Comparison of ENCODE assay signal across 21 mouse cellular contexts in the genomic region with DNA sequence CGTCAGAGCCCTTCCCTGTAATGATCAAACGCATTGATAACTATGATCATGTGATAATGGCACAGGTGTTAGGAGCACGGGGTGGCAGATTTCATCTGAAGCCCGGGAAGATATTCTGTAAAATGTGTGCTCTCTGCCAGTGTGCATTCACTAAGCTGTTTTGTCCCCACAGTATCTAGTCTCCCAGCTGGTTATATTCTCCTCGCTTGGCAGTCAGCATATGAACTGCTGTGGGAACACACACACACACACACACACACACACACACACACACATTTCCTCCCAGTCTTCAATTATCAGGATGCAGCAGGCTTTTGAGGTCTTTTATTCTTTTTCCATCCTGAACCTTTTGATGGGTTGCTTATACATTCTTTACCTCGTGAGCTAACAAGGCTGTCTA.
DNase-seq lines count a peak whose midpoint lies in the region; ATAC-seq and TF ChIP-seq lines count a peak whose summit lies in the region.
"Had no signal": no experiment of that assay in that cellular context is flagged by ENCODE, and none has a peak within 500 bp of the region (broad histone marks: within the 10 kb centered on the region; RNA-seq: fewer than 3 reads in every experiment).

No protein-coding gene starts in this region.

- 41% methylated on average over 6 of the region's 6 CpGs for WGBS in cerebellum, adult 2 months
- 33% methylated on average over 6 of the region's 6 CpGs for WGBS in forebrain, postnatal 0 days

- no peaks in the 10 kb centered on the region for H3K36me3 ChIP-seq in forebrain, postnatal 0 days (ENCODE audit: insufficient read depth)
- H3K36me3 ChIP-seq: hindbrain, embryonic 12.5 days; limb, embryonic 13.5 days; liver, embryonic 13.5 days had no signal

- H3K4me3 ChIP-seq in cerebellum, adult 2 months (replicated peaks; ENCODE audit: insufficient read depth, low read depth, low read length), result no peak overlapping the region
- no peak overlapping the region for H3K4me3 ChIP-seq in forebrain, postnatal 0 days (ENCODE audit: low read depth, low read length)
- H3K4me3 ChIP-seq: gastrocnemius, adult 2 months; hindbrain, embryonic 12.5 days; limb, embryonic 13.5 days; liver, embryonic 13.5 days had no signal

- no peak for TF ChIP-seq POLR2A in cerebellum, adult 2 months (IDR thresholded peaks at IDR 0.05; ENCODE audit: borderline replicate concordance, insufficient read depth, low read length)

- H3K9ac ChIP-seq in forebrain, postnatal 0 days, result no peak overlapping the region
- H3K9ac ChIP-seq: hindbrain, embryonic 12.5 days; limb, embryonic 13.5 days; liver, embryonic 13.5 days; lung, embryonic 14.5 days had no signal

- DNase-seq in cerebellum, postnatal 14 days, result peak; percentile 22 to 27
- no peak for DNase-seq in cerebellum, adult 2 months
- peak; percentile 8 for DNase-seq in right cerebral cortex, postnatal 14 days
- no peak for DNase-seq in right cerebral cortex, postnatal 25 days
- DNase-seq in forebrain, postnatal 0 days, result peak; percentile 64
- DNase-seq in kidney, postnatal 4 days, result no peak
- no peak for DNase-seq in thymus, postnatal 4 days
- DNase-seq in thymus, postnatal 14 days, result no peak
- DNase-seq: adrenal gland, postnatal 10 days; cerebellum, adult 9-10 months; gastrocnemius, adult 2 months; kidney, postnatal 25 days; liver, embryonic 13.5 days; lung, embryonic 14.5 days; right cerebral cortex, postnatal 4 days; thymus, adult 2 months had no signal

- no peak for TF ChIP-seq CTCF in cerebellum, adult 2 months (IDR thresholded peaks at IDR 0.05; ENCODE audit: borderline replicate concordance, insufficient read depth, low read depth, low read length)
- no peak for TF ChIP-seq CTCF in forebrain, postnatal 0 days (IDR thresholded peaks at IDR 0.05; ENCODE audit: low read depth)

- no peak overlapping the region for H3K27ac ChIP-seq in cerebellum, adult 2 months (ENCODE audit: insufficient read depth, low read length)
- no peak overlapping the region for H3K27ac ChIP-seq in forebrain, postnatal 0 days (ENCODE audit: low read depth, low read length)
- H3K27ac ChIP-seq: gastrocnemius, adult 2 months; hindbrain, embryonic 12.5 days; limb, embryonic 13.5 days; liver, embryonic 13.5 days; macrophage; stomach, postnatal 0 days had no signal

- peak; percentile 76 for ATAC-seq in forebrain, postnatal 0 days
- ATAC-seq: intestine, postnatal 0 days had no signal

- no peaks in the 10 kb centered on the region for H3K27me3 ChIP-seq in cerebellum, adult 2 months (ENCODE audit: control insufficient read depth, insufficient read depth, low read length)
- H3K27me3 ChIP-seq in forebrain, postnatal 0 days (ENCODE audit: insufficient read depth, low read length), result no peaks in the 10 kb centered on the region
- H3K27me3 ChIP-seq: hindbrain, embryonic 12.5 days; limb, embryonic 13.5 days; liver, embryonic 13.5 days had no signal

- no peak overlapping the region for H3K4me2 ChIP-seq in forebrain, postnatal 0 days (ENCODE audit: low read depth)
- H3K4me2 ChIP-seq: hindbrain, embryonic 12.5 days; limb, embryonic 13.5 days; liver, embryonic 13.5 days; lung, embryonic 14.5 days had no signal

- no peaks in the 10 kb centered on the region for H3K9me3 ChIP-seq in forebrain, postnatal 0 days (ENCODE audit: low read length)
- H3K9me3 ChIP-seq: hindbrain, embryonic 12.5 days had no signal

- no peaks in the 10 kb centered on the region for H3K4me1 ChIP-seq in cerebellum, adult 2 months (ENCODE audit: control insufficient read depth, insufficient read depth, low read length)
- H3K4me1 ChIP-seq in forebrain, postnatal 0 days (ENCODE audit: insufficient read depth), result no peaks in the 10 kb centered on the region
- H3K4me1 ChIP-seq: hindbrain, embryonic 12.5 days; limb, embryonic 13.5 days; liver, embryonic 13.5 days had no signal

Comparison
In these comparisons a context has a peak if more than half of its experiments do, and no peak if none do; other contexts are left out.
1. DNase-seq: peak in cerebellum, postnatal 14 days (2 of 2), right cerebral cortex, postnatal 14 days (single experiment) and forebrain, postnatal 0 days (single experiment); none in cerebellum, adult 2 months (0 of 2), right cerebral cortex, postnatal 25 days (single experiment), kidney, postnatal 4 days (0 of 2), thymus, postnatal 4 days (single experiment) and thymus, postnatal 14 days (single experiment).